Mouse (Mus musculus) heart, postnatal 4 days (tissue): ENCODE results near the gene Nfyc. TPM values are rescaled to one million over a fixed set of nuclear protein-coding genes. Genes with fewer than 3 reads are reported as not detected.

Experiments
- DNase-seq: peaks from one replicate; pipeline ENCODE4 v3.0.0; 2021
- total RNA-seq, 2 experiments: library from RNA; stranded (reverse); gene quantifications; 2 replicates each; pipeline ENCODE4 v1.2.3; 2021

Gene Nfyc
- total RNA-seq, 2 experiments from 2014 or later = 90.3 to 96.0 TPM

DNA sequence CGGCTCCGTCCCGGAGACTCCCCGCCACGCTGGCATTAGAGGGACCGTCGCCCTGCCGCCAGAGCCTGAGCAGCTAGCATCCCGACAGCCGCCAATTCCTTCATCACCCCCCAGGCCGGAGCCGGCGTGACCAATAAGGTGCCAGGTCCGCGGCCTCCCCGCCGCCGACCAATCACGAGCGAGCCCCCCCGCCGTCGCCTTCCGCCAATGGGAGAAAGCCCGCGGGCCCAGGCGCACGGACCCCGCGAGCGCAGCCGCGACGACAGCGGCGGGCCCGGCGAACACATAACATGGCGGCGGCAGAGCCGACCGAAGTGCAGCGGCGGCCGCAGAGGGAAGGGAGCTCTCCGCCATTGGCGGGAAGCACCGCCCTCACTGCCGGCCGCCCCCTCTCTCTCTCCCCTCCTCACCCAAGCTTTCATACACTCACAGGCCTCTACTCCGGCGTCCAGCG lies 6.2 kb downstream of the Nfyc start:
- peak; percentile 97 for DNase-seq

DNA sequence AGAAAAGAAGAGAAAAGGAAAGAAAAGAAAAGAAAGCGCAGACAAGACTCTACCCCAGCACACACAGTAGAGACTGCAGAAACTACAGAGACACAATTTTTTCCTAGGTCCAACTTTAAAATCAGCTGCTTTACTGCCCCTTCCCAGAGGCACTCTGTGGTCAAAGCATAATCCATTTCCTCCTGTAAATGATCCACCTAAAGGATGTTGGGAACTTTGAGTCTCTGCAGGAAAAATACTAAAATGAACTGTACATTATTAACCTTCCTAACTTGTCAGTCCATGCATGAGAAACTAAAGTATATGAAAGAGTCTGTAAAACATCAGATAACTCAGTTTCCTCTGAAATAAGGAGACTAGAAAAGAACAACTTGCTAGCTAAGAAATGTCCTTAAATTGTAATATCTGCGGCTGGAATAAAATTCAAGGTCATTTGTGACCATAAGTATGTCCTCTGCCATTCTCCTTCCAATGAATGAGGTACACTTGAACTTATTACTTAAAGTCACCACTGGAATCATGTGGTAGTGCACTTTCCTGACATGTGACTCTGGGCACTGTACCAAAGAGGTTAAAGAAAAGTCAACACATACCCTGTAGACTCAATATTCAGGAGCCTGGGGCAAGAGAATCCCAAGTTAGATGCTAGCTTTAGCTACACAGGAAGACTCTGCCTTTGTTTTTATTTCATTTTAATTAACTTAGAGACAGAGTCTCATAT lies 9.0 kb downstream of the Nfyc start:
- no peak for DNase-seq

DNA sequence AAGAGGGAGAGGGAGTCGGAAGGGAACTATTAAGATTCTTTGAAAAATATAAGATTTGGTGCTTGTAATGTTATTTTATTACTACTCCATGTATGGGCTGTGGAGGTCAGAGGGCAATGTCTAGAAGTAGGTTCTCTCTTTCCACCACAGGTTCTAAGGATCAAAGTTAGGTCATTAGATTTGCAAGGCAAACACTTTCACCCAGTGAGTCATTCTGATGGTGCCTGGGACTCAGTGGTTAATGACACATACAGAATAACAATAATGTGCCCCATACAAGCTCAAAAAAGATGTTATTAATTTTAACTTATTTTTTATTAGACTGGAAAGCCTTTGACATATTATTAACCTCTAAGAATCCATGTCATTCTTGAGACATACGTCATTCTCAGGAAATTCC lies 11.5 kb downstream of the Nfyc start:
- no peak for DNase-seq

DNA sequence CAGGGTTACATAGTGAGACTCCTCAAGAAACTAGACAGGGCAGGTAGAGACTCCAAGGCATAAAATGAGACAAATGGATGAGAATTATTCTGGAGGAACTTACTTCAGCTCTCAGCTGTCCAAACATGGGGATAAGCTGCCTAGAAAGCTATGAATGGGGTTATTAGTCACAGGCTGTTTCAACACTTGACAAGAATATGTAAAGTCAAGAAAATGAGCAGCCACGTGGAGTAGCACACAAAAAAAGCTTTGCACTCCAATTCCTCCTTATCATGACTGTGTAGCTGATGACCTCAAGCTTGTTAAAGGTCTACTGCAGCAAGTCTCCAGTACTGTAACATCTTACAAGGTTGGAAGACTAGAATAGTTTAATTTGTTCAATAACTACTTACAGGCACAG lies 12.1 kb downstream of the Nfyc start:
- DNase-seq = no peak

DNA sequence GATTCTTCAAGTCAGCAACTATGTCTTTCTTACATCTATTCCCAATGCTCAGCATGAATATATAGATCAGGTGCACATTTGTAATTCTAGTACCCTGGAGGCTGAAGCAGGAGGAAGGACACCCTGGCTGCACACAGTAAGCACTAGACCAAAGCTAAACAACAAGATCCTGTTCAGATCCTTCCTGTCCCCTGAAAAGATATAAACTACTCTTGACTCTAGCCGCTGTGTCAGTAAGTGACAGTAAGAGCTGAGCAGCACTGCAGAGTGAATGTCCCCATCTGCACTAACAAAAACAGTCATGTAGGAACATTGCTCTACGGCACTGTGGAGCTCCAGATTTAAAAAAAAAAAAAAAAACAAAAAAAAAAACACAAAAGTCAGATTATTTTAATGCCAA lies 13.4 kb downstream of the Nfyc start:
- DNase-seq = no peak

DNA sequence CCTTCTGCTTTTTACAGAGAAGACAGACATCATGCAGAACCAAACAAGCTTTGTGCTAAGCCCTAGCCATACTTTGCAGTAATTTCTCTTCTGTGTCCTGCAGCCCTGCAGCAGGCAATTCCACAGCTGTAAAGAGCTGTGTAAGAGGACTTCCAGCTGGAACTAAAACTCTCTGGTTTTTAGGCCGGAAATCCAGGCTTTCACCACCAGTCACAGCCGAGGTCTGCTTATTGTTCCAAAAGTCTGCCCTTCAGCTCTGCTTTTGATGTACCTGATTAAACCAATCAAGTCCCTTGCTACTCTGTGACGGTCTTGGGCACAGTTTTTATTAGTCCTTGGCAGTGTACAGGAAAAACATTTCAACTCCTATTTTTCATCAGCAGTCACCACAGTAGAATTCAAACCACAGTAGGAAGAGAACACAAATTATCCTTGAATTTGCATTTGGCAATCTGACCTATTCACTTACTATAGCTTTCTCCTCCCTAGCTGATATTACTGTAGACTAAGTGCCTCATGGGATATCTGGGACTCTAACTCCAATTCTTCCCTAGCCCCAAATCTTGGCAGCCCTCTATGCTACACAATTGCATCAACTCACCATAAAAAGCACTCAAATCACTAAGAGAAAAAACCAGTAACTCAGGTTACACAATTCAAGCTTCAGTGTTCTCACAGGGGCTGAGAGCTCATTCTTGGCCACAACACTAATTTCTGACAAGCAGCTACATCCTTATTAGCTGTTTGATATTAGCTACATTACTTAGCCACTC lies 14.2 kb downstream of the Nfyc start:
- peak; percentile 32 for DNase-seq

DNA sequence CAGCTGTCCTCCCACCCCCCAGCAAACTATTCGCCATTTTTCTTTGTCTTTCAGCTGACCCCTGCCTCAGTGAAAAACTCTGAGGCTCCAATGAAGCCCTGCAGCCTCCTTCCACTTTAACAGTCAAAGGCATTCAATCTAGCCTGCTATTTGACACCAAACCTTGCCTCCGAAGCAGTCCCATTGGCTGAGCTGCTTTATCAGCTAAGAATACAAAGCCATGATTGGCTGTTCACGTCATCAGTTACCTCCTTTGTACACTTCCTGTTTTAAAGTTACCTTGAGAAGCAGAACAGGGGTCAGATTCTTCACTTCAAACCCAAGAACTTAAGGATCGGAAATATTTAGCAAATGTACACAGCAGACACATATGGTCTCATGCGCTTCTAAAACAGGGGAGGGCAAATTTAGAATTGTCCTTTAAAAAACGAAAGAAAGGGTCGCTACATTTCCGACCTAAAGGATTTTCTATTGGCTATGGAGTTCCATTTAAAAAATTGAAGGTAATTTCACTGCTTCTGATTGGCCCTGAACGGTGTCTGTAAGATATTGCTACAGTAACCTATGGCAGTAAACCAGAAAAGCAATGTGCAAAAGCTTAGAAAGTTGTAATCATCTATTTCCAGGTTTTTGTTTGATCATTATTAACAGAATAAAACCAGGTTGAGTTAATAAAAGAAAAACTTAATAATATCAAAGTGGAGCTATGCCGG lies 15.6 kb downstream of the Nfyc start:
- DNase-seq = peak; percentile 79

DNA sequence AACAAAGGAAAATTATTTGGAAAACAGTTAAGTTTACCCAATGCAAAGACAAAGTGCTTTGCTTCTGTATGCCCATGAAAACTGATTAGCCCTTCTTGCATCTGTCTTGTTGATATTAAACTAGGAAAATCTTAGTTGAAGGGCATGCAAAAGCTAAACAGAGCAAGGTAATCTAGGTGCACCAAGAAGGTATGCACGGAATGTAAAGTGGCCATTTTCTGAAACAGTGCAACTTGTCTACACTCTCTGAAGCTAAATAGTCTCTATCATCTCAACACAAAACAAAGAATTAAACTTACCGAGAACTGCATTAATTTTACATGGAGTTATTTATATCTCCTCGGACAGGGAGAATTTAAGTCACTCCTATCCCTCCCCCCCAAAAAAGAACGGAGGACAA lies 16.2 kb downstream of the Nfyc start:
- no peak for DNase-seq

DNA sequence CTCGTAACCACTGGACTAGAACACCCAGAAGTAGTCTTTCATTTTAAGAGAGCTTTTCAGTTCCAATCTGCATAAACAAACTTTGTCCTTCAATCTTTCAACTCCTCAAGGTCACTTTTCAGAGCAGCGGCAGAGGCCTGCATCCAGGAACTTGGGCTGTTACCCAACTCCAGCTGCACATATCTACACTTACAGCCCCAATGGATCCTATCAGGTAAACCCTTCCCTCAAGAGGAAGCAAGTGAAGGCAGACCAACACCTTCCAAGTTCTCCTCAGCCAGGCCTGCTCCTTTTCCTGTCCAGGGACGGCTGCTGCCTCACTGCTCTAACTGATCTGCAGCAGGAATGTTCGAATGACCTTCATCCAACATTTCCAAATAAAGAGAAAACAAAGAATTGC lies 17.2 kb downstream of the Nfyc start:
- DNase-seq = peak; percentile 28

DNA sequence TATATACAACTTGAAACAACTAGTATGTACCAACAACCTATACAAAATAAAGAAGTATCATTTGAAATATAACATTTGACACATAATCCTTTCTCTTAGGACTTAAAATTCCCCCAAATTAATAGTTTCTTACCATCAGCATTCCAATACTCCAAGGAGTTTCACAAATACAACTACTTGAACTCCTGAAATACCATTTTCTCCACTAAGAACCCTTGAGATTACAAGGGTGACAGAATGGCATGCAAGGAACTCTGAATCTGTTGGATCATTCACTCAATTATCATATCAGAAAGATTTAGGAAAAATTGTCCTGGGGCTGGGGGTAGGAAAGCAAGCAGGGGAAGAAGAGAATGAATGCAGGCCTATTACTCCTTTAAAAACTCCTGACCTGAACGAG lies 17.6 kb downstream of the Nfyc start:
- DNase-seq = no peak

DNA sequence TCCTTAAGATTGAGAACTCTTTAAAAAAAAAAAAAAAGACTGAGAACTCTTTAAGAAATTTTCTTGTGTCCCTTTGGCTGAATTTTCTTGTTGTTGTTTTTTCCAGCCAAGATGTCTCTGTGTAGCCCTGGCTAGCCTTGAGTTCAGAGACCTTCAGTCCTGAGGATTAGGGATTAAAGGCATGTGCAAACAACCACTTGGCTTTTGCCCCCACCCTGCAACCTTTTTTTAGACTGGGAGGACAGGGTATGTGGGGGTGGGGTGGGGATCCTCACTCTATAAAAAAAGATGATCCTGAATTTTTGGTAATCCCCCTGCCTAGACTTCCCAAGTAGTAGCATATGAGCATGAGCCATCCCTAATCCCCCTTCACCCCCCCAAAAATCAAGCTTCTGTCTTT lies 25.6 kb downstream of the Nfyc start:
- DNase-seq = no peak

DNA sequence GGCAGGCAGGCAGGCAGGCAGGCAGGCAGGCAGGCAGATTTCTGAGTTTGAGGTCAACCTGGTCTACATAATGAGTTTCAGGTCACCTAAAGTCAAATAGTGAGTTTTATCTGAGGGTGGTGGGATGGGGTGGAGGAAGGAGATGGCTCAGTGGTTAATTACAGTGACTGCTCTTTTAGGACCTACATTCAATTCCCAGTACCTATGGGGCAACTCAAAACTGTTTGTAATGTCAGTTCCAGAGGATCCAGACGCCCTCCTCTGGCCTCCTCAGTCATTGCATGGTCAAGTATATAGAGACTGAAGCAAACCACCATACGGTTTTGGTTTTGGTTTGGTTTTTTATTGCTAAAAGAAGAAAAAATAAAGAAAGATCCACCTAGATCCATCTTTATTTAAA lies 29.9 kb downstream of the Nfyc start:
- DNase-seq = no peak

DNA sequence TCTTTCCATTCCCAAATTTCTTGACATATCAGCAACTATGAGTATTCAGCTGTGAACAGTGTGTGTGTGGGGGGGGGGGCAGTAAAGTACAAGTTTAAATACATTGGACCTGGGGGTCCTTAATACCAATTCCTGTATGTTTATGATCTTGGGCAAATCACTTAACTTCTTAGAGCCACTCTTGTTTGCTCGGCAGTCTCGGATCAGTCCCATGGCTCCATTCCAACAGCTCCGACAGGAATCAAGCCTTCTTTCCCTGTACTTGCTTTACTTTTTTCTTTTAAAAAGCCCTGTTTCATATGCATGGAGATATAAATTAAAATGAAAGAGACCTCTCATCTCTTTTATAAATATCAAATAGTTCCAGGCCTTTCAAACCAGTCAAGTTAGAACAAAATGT lies 30.7 kb downstream of the Nfyc start:
- DNase-seq = no peak

DNA sequence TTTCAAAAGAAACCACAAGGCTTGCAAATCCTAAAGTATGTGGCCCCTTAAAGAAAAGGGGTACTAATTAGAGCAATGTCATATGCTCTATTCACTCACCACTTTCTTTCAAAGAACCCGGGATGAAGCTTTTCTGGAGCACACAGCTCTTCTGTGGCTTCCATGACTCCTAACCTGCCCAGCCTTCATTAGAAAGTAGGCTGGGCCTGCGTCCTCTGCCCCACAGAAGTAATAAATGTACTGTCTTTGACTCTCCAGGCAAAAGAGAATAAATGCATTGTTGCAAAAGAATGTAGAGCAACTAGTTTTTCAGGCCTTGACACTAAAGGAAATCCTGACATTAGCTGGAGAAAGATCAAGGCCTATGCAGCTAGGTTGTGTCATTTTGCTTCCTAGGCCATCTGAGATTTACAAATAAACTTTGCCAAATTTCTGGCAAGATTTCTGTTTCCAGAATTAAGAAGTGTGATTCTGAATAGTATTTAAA lies 31.6 kb downstream of the Nfyc start:
- DNase-seq = no peak

DNA sequence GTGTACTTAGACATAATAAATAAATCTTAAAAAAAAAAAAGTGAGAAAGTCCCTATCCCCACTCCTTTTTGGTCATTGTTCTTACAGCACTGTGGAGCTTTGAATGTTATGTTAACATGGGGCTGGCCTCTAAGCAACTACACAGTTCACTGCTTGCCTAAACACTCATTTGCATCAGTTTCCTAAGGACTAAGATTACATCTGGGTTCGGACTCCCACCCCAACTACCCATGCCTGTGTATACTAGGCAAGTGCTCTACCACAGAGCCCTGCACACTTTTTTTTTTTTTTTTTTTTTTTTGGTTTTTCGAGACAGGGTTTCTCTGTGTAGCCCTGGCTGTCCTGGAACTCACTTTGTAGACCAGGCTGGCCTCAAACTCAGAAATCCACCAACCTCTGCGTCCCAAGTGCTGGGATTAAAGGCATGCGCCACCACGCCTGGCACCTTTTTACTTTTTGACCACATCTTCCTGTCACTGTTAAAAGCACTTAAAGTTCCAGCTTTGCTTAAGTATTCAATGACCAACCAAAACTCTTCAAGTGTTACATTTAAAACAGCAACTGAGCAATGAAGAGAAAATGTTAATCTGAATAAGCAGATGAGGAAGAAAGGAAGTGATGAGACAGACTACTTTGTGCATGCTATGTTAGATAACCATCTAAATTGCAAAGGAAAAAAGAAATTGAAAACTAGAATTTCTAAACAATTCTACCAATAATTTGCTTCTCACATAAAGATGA lies 33.2 kb downstream of the Nfyc start:
- no peak for DNase-seq

DNA sequence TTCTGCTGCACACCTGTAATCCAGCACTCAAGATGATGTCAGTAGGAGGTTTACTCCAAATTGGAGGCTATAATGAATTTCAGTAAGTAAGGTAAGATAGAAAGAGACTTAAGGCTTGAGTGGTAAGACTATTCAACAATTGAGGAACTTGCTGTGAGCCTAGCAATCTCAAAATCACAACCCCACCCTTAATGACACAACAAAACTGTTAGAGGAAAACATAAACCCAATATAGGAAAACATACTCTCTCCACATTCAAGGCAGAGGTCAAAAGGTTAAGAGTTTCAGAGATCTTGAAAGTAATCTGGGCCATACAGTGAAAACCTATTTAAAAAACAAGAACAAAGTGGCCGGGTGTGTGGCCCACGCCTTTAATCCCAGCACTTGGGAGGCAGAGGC lies 34.7 kb downstream of the Nfyc start:
- DNase-seq = no peak

DNA sequence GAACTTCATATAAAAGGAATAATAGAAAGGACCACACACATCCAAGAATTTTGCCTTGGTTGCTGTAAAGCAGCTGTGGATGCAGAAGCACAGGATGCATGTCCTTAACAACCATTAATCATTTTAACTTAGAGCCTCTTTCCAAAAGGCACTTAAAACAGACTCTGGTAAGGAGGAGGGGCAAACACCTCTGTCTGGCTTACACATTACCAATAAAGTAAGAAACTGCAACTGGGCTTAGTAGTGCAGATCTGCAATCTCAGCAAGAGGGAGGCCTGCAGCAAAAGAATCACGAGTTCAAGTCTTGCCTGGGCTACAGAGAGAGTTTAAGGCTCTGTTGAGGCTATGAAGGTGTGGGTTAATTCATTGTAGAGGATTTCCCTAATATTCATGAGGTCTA lies 35.7 kb downstream of the Nfyc start:
- no peak for DNase-seq

DNA sequence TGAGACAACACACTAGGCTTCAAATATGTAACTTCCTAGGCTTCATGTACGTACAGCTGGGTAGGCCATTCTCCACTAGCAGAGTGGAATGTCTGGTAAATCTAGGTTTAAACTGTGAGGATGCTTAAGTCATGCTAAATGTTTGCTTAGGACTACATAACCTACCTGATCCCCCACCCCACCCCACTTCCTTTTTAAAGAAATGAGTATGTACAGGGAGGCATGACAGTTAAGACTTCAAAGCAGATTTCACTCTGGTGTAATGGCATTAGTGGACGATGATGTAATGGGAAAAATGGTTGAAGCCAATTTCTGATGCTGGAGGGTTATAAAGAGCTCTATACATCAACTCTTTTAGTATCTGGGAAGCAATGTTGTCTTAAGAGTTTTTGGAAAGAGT lies 38.5 kb downstream of the Nfyc start:
- DNase-seq = no peak

DNA sequence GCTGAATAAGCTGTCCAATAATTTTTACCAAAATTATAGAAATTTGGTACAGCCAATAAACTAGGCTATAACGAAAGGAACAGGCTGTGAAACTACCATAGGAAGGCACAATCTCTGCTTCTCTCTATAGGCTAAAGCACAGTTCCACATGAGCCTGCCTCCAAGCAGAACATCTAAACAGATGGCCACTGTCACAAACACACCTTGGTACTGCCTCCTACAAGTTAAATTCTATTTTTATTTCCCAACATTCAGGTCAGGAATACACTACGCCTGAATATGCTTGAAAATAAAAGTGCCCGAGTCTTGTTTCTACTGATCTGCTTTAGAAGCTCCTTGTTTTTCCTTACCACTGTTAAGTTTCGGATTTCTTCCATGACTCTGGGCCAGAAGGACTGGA lies 41.3 kb downstream of the Nfyc start:
- DNase-seq = no peak

DNA sequence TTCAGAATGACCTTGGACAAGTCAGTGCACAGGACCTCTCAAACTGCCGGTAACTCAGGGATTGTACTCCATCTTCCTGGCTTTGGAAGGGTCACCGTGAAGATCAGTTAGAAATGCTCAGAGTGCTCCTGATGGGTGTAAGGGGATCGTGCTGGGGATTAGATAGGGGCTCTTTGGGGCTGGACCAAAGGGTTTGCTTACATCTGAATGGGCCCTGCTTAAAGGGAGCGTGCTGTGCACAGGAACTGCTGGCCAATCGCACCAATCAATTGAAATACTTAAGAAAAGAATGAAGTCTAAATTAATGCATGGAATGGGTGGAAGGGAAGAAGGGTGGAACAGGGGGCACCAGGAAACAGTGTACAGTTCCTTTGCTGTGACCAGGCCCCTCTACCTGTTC lies 75.6 kb downstream of the Nfyc start:
- DNase-seq = no peak

DNA sequence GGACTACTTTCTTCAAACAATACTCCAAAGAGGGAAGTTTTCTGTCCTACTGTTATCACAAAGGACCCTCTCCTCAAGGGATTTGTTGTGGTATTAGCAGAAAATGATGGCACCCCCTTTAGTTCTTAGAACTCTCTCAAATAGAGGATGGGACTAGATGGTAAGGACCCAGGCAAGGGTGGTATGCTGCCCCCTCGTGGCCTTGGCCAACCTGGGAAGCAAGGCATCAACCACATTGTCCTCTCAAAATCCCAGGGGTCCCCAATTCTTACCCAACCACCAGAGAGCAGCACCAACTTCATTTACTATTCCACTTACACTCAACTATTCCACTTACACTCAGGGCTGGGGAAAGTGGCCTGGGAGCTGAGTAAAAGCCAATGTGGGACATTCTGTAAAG lies 76.1 kb downstream of the Nfyc start:
- peak; percentile 87 for DNase-seq

DNA sequence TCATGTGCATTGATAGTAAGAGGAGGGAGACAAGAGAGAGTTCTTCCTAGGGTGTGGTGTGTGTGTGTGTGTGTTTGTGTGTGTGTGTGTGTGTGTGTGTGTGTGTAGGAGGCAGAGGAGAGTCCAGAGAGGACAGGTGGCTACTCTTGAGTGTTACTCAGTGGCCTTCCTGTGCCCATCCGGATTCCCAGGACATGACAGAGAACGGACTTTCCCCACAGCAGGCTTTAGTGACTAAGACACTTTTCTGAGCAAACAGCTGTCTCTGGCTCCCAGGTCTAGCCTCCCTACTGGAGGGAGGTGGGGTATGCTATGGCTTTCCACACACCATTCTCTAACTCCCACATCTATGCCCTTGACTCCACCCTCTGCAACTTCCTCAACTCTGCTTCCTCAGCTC lies 81.8 kb downstream of the Nfyc start:
- no peak for DNase-seq
